Mouse (Mus musculus) forebrain, embryonic 11.5 days (tissue): ENCODE results near the gene Cd55. TPM values are rescaled to one million over a fixed set of nuclear protein-coding genes. Genes with fewer than 3 reads are reported as not detected.

Experiments
- polyA plus RNA-seq: library from polyadenylated mRNA; unstranded; fragments of >200 nt; fragmentation: Nextera tagmentation; extraction: Ambion mirVana; gene quantifications from 2 replicates; pipeline ENCODE4 v1.2.1, GENCODE M21; 2014

The Cd55 gene
- polyA plus RNA-seq, 1 experiment from 2014 or later = 1.8 TPM

Other genes with a start within 250 kb of the Cd55 start
- gene Cd55b, start 39.7 kb downstream of the Cd55 start, polyA plus RNA-seq = not detected in 2 replicates
- gene Zp3r, start 166.9 kb upstream of the Cd55 start, polyA plus RNA-seq = not detected in 2 replicates
- gene C4bp, start 198.9 kb upstream of the Cd55 start, polyA plus RNA-seq = not detected in 2 replicates